Mouse (Mus musculus): ENCODE measurements around the gene Prr29.
"Not testable (repeated sequence)": the region's sequence is repeated elsewhere in the genome, so short reads cannot be mapped to it uniquely, and the experiment has no call there.

Prr29 gene

GRCm38 (mm10) chr11:106365366-106365765 lies at the start of gene Prr29:
Prr29 (plus strand) TSS chr11:106365472.
- in situ Hi-C loops (cut with MseI, MboI): no loop called here

GRCm38 (mm10) chr11:106316416-106316815 lies 48.9 kb upstream of the Prr29 start:
- in situ Hi-C loops (cut with MseI, MboI): no loop called here

GRCm38 (mm10) chr11:106317801-106318200 lies 47.5 kb upstream of the Prr29 start:
- in situ Hi-C loops (cut with MseI, MboI): no loop called here

GRCm38 (mm10) chr11:106318406-106319366 lies 46.6 kb upstream of the Prr29 start:
- in situ Hi-C loops (cut with MseI, MboI): no loop called here

- in situ Hi-C loops (cut with MseI, MboI): no loop called here
These were observed 40.4 kb upstream of the Prr29 start for GRCm38 (mm10) chr11:106324858-106325257.

GRCm38 (mm10) chr11:106325566-106326206 lies 39.6 kb upstream of the Prr29 start:
- in situ Hi-C loops (cut with MseI, MboI): no loop called here

- in situ Hi-C loops (cut with MseI, MboI): no loop called here
These were observed 38.8 kb upstream of the Prr29 start for GRCm38 (mm10) chr11:106326475-106326874.

GRCm38 (mm10) chr11:106328521-106328920 lies 36.8 kb upstream of the Prr29 start:
- in situ Hi-C loops (cut with MseI, MboI): no loop called here

- in situ Hi-C loops (cut with MseI, MboI): no loop called here
These were observed 36.1 kb upstream of the Prr29 start for GRCm38 (mm10) chr11:106329128-106329527.

GRCm38 (mm10) chr11:106329682-106330081 lies 35.6 kb upstream of the Prr29 start:
- in situ Hi-C loops (cut with MseI, MboI): no loop called here

- in situ Hi-C loops (cut with MseI, MboI): no loop called here
These were observed 32.8 kb upstream of the Prr29 start for GRCm38 (mm10) chr11:106332458-106332857.

- in situ Hi-C loops (cut with MseI, MboI): no loop called here
These were observed 31.2 kb upstream of the Prr29 start for GRCm38 (mm10) chr11:106334066-106334465.

GRCm38 (mm10) chr11:106338029-106338428 lies 27.2 kb upstream of the Prr29 start:
- in situ Hi-C loops (cut with MseI, MboI): no loop called here

GRCm38 (mm10) chr11:106338870-106339269 lies 26.4 kb upstream of the Prr29 start:
- in situ Hi-C loops (cut with MseI, MboI): no loop called here

- in situ Hi-C loops (cut with MseI, MboI): not testable (repeated sequence)
These were observed 25.9 kb upstream of the Prr29 start for GRCm38 (mm10) chr11:106339323-106339722.

GRCm38 (mm10) chr11:106340990-106341520 lies 24.2 kb upstream of the Prr29 start:
- in situ Hi-C loops (cut with MseI, MboI): no loop called here

- in situ Hi-C loops (cut with MseI, MboI): no loop called here
These were observed 20.4 kb upstream of the Prr29 start for GRCm38 (mm10) chr11:106344910-106345309.

- in situ Hi-C loops (cut with MseI, MboI): no loop called here
These were observed 15.5 kb upstream of the Prr29 start for GRCm38 (mm10) chr11:106349772-106350171.

GRCm38 (mm10) chr11:106350853-106351252 lies 14.4 kb upstream of the Prr29 start:
- in situ Hi-C loops (cut with MseI, MboI): no loop called here

GRCm38 (mm10) chr11:106351253-106351652 lies 14.0 kb upstream of the Prr29 start:
- in situ Hi-C loops (cut with MseI, MboI): no loop called here

- in situ Hi-C loops (cut with MseI, MboI): no loop called here
These were observed 13.3 kb upstream of the Prr29 start for GRCm38 (mm10) chr11:106351941-106352340.

GRCm38 (mm10) chr11:106353188-106353587 lies 12.1 kb upstream of the Prr29 start, which contains the start of gene Scn4a:
Scn4a (minus strand) TSS chr11:106353288.
- in situ Hi-C loops (cut with MseI, MboI): no loop called here
